Mouse (Mus musculus) neutrophil, adult 5-6 weeks (primary cell): ENCODE data around the gene Nr4a2. TPM values are rescaled to one million over a fixed set of nuclear protein-coding genes. Genes with fewer than 3 reads are reported as not detected.

Source experiments
- ATAC-seq: fragments of 151-379, 151-347 bp; 2 replicates; pipeline ENCODE4 v1.8.0; 2017; ENCODE audit warnings: mild to moderate bottlenecking, moderate TSS enrichment; ENCODE audit not compliant: insufficient number of reproducible peaks, poor library complexity, low FRiP score, severe bottlenecking; ENCODE audit errors: extremely low read depth
- total RNA-seq: library from RNA; stranded (forward); fragments of 200-1000 nt; gene quantifications from 2 replicates; pipeline ENCODE4 v1.2.3, GENCODE M21; 2017

Nr4a2 gene
- total RNA-seq, 1 experiment from 2014 or later, result not detected

DNA sequence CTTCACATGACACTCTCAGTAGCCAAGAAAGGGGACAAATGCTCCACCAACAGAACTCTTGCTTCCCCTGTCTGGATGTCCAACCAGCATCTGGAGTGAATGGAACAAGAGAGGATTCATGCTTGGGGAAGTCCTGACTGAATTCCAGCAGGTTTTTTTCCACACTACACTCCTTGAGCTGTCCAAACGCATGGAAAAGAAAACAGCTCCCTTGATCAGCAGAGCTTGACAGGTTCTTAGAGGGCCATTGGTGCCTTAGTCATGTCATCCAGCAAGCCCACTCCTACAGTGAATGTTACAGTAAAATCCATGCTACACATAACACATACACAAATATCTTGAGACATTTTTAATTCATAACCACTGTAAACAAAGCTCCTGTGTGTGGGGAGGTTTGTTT is 60.3 kb downstream of the Nr4a2 start:
- no peak for ATAC-seq

Other genes with a start within 250 kb of the Nr4a2 start
- 42.2 and 46.9 TPM in 2 replicates for gene Gpd2, start 113.6 kb upstream of the Nr4a2 start, total RNA-seq